Comparison of ENCODE assay signal across 17 mouse cellular contexts in genomic region chr14:121779620-121780019, GRCm38 (mm10). TPM values are rescaled to one million over a fixed set of nuclear protein-coding genes. Genes with fewer than 3 reads are reported as not detected.
DNase-seq lines count a peak whose midpoint lies in the region; ATAC-seq and TF ChIP-seq lines count a peak whose summit lies in the region.
"Had no signal": no experiment of that assay in that cellular context is flagged by ENCODE, and none has a peak within 500 bp of the region (broad histone marks: within the 10 kb centered on the region; RNA-seq: fewer than 3 reads in every experiment).

No protein-coding gene starts in this region.

- H3K9me3 ChIP-seq in heart, embryonic 10.5 days: no peaks in the 10 kb centered on the region
- H3K9me3 ChIP-seq in liver, postnatal 0 days (ENCODE audit: low read length): no peaks in the 10 kb centered on the region
- no peaks in the 10 kb centered on the region for H3K9me3 ChIP-seq in stomach, embryonic 15.5 days
- H3K9me3 ChIP-seq: forebrain, embryonic 10.5 days; limb, embryonic 15.5 days had no signal

- H3K4me1 ChIP-seq in heart, embryonic 10.5 days: peaks cover 47% of the 10 kb centered on the region
- peaks cover 5% of the 10 kb centered on the region; the same call in 1 of the 2 replicates for H3K4me1 ChIP-seq in liver, postnatal 0 days (ENCODE audit: insufficient read depth)
- peaks cover 18% of the 10 kb centered on the region for H3K4me1 ChIP-seq in brown adipose tissue, adult 24 weeks (ENCODE audit: control insufficient read depth, insufficient read depth, insufficient read length, low read length)
- peaks cover 27% of the 10 kb centered on the region for H3K4me1 ChIP-seq in stomach, embryonic 15.5 days

- H3K9ac ChIP-seq in liver, postnatal 0 days (replicated peaks): no peak overlapping the region
- H3K9ac ChIP-seq in stomach, embryonic 15.5 days: no peak overlapping the region
- H3K9ac ChIP-seq: hindbrain, embryonic 14.5 days; limb, embryonic 15.5 days had no signal

- TF ChIP-seq CTCF in liver, postnatal 0 days (IDR thresholded peaks at IDR 0.05; ENCODE audit: low read depth): no peak

- H3K4me3 ChIP-seq in heart, embryonic 10.5 days: no peak overlapping the region
- H3K4me3 ChIP-seq in liver, postnatal 0 days (ENCODE audit: low read depth, low read length): no peak overlapping the region
- no peak overlapping the region for H3K4me3 ChIP-seq in brown adipose tissue, adult 24 weeks (ENCODE audit: insufficient read depth, low read depth, low read length)
- H3K4me3 ChIP-seq in stomach, embryonic 15.5 days (replicated peaks): no peak overlapping the region
- H3K4me3 ChIP-seq: forebrain, embryonic 10.5 days; limb, embryonic 15.5 days had no signal

- no peaks in the 10 kb centered on the region for H3K36me3 ChIP-seq in heart, embryonic 10.5 days
- H3K36me3 ChIP-seq in liver, postnatal 0 days (replicated peaks; ENCODE audit: insufficient read depth, low read length): no peaks in the 10 kb centered on the region
- no peaks in the 10 kb centered on the region for H3K36me3 ChIP-seq in stomach, embryonic 15.5 days
- H3K36me3 ChIP-seq: forebrain, embryonic 10.5 days; limb, embryonic 15.5 days had no signal

- H3K27me3 ChIP-seq in heart, embryonic 10.5 days (ENCODE audit: insufficient read depth, poor library complexity, severe bottlenecking): no peaks in the 10 kb centered on the region
- no peaks in the 10 kb centered on the region for H3K27me3 ChIP-seq in liver, postnatal 0 days (ENCODE audit: insufficient read depth, low read length)
- H3K27me3 ChIP-seq in stomach, embryonic 15.5 days (replicated peaks): no peaks in the 10 kb centered on the region
- H3K27me3 ChIP-seq: limb, embryonic 15.5 days had no signal

- H3K4me2 ChIP-seq in liver, postnatal 0 days (ENCODE audit: low read depth, low read length): no peak overlapping the region
- no peak overlapping the region for H3K4me2 ChIP-seq in stomach, embryonic 15.5 days
- H3K4me2 ChIP-seq: hindbrain, embryonic 14.5 days; limb, embryonic 15.5 days; midbrain, embryonic 11.5 days had no signal

- intact Hi-C loops in heart, postnatal 25 days (cut with DNase I): no loop called here

- peak overlapping the region; percentile 36 for H3K27ac ChIP-seq in heart, embryonic 10.5 days
- peak overlapping the region; percentile 18; the same call in 1 of the 2 replicates for H3K27ac ChIP-seq in liver, postnatal 0 days (ENCODE audit: low read depth)
- peak overlapping the region; percentile 84 for H3K27ac ChIP-seq in brown adipose tissue, adult 24 weeks (replicated peaks; ENCODE audit: low read depth, low read length)
- H3K27ac ChIP-seq in stomach, embryonic 15.5 days: peak overlapping the region; percentile 17; the same call in 1 of the 2 replicates
- H3K27ac ChIP-seq: hindbrain, embryonic 14.5 days had no signal

- 38% methylated on average over 3 of the region's 3 CpGs for WGBS in heart, embryonic 10.5 days
- WGBS in liver, postnatal 0 days (ENCODE audit: insufficient replicate concordance): 66% methylated on average over 3 of the region's 3 CpGs
- WGBS in stomach, embryonic 15.5 days: 52% methylated on average over 3 of the region's 3 CpGs

- no peak for ATAC-seq in liver, postnatal 0 days
- no peak for ATAC-seq in stomach, embryonic 15.5 days (ENCODE audit: insufficient read depth, low FRiP score, low read depth)

- TF ChIP-seq EP300 in liver, postnatal 0 days (IDR thresholded peaks at IDR 0.05; ENCODE audit: low read depth): no peak

- DNase-seq in heart, embryonic 10.5 days (ENCODE audit: low spot score): no peak
- DNase-seq in heart, postnatal 25 days (ENCODE audit: low spot score): no peak
- DNase-seq in liver, postnatal 0 days: no peak
- DNase-seq in liver: no peak
- no peak for DNase-seq in spleen, postnatal 4 days (ENCODE audit: low spot score in 2 of 2)
- DNase-seq: B cell, adult 2 months; cerebellum, adult 2 months; cerebellum, postnatal 36 days; kidney, adult 11 months; right cerebral cortex, postnatal 25 days; thymus, postnatal 36 days had no signal

RNA-seq across cellular contexts. Expression of gene Dock9, which starts 18.0 kb away (rescaled TPM):
- polyA plus RNA-seq in heart, embryonic 10.5 days (2016; fragmentation: Nextera tagmentation; extraction: Ambion mirVana): 5.4 and 6.6 TPM in 2 replicates
- total RNA-seq in heart, postnatal 25 days (2021): 10 to 100 TPM; 28.7 to 34.2 TPM
- polyA plus RNA-seq in liver, postnatal 0 days (2015; fragmentation: Nextera tagmentation; extraction: Ambion mirVana): 1.4 TPM in 2 replicates
- 9.4 and 15.4 TPM in 2 replicates for polyA plus RNA-seq in brown adipose tissue, adult 24 weeks (2012; ENCODE audit: insufficient read depth, insufficient read length, missing spikeins)
- 14.0 and 14.3 TPM in 2 replicates for polyA plus RNA-seq in stomach, embryonic 15.5 days (2015; fragmentation: Nextera tagmentation; extraction: Ambion mirVana)

Comparison
In these comparisons a context has a peak if more than half of its experiments do, and no peak if none do; other contexts are left out.
1. H3K27ac ChIP-seq: peak in every context shown above with its lines; median percentile 84 in brown adipose tissue, adult 24 weeks; 36 in heart, embryonic 10.5 days; 18 in liver, postnatal 0 days; 17 in stomach, embryonic 15.5 days.